Mouse (Mus musculus) spleen, postnatal 36 days (tissue): Measurements from ENCODE around the gene Ebf4.
A peak's percentile ranks its signal among the peaks of the same experiment; 100 is the strongest.

Experiments used
- DNase-seq, 2 experiments: peaks; one replicate each; pipeline ENCODE4 v3.0.0; 2022; ENCODE audit warnings: low spot score in 2 of 2, mixed read lengths in 1 of 2

Gene Ebf4

DNA sequence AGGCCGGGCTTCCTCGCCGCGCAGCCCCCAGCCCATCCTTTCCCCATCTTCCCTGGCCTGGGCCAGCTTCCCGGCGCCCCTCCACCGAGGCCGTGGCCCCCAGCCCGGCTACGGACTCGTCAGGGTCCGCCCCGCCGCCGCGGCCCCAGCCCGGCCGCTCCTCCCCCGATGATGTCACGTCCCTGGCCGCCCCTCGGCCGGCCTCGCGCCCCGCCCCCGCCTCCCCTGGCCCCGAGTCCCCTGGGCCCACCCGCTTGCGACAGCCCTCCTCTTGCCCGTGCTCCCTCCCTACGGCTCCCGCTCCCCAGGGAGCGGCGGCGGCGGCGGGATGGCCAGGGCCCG is at the start of gene Ebf4:
Ebf4 (plus strand) TSS at position 234 of the 342 bp plus-strand sequence.
- DNase-seq, result no peak

DNA sequence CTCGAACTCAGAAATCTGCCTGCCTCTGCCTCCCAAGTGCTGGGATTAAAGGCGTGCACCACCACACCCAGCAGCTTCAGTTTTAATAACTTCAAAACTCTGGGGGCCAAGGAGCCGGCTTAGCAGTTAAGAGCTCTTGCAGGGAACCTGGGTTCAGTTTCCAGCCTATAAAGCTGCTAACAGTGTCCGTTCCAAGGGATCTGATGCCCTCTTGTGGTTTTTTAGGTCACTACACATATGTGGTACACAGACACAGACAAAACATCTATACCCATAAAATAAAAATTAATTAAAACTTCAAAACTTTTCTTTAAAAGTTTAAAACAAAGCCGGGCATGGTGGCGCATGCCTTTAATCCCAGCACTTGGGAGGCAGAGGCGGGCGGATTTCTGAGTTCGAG is 48.1 kb upstream of the Ebf4 start:
- peak in 1 of 2 experiments; percentile 9 for DNase-seq

DNA sequence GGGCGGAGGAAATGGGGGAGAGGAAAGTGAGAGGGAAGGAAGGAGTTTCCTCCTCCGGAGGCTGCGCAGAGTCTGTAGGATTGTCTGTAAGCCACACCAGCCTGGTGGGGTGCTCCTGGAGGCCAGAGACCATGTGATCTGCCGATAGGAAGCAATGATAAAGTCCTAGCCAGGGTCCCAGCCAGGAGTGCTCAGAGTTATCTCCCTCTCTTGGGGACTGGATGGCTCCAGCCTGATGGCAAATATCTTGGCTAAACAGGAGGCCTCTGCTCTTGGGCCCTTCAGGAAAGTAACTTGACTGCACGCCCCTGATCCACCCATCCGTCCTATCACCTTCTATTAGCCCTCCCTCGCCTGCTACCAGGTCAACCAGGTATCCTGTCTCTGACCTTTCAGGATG is 46.7 kb upstream of the Ebf4 start:
- DNase-seq, result no peak

DNA sequence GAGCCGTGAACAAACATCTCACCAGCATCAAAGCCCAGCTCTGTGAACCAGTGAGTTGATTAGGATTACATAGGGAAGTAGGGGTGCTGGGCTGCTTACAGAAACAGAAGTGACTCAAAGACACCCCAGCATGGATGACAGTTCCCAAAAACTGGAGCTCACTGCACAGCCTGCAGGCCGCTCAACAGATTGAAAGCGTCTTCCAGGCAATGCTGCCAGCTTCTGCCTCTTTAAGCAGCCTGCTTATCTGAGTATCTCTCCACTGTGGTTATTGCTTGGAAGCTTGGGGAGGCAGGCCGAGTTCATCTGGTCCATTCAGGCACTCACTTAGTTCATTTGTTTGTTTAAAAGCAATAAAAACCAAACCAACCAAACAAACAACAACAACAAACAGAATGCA is 38.2 kb upstream of the Ebf4 start:
- no peak for DNase-seq

DNA sequence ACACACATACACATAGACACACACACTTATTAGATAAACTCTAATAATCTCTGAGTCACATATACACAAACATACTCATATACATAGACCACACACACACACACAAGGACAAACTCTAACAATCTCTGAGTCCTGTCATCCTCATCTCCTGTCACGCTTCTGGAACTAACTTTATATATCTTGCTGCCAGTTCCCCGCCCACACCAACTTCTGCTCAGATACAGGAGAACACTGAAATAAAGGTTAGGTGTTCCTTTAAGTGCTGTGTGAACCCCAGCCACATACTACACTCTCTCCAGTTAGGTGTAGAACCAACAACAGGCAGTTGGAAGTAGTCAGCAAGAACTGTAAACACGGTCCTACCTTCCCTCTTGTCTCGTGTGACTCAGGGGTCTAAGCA is 34.1 kb upstream of the Ebf4 start:
- no peak for DNase-seq

DNA sequence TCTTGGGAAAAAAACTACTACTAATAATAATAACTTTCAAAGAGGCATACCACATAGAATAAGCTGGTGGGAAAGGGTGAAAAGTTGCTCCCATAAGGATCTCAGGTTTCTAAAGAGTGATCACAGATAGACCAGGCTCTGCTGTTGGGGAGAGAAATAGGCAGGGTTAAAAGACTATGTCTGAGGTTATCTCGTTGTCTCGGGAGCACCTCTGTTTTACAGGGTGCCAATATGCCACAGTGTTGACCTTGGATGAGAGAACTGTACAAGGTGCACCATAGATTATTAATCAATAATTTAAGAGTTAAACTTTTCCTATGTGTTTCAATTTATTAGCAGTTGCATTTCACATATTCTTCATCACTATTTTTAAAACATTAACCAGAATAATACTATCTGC is 33.1 kb upstream of the Ebf4 start:
- no peak for DNase-seq

DNA sequence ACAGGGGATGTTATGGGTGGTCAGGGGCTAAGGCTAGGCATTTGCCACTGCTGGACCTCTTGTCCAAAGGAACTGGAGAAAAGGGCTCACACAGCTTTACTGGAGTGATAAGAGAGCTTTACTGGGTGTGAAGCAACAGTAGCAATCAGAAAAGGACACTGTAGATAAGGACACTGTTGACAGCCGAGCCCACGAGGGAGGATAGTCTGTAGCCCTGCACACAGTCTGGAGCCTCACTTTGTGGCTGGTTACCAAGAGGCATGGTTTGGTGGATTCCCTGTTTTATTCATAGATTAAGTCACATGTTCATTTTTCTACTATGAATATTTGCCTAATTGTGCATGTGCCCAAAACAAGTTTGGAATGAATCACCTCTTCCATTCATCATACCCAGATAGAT is 32.6 kb upstream of the Ebf4 start:
- DNase-seq, result no peak

DNA sequence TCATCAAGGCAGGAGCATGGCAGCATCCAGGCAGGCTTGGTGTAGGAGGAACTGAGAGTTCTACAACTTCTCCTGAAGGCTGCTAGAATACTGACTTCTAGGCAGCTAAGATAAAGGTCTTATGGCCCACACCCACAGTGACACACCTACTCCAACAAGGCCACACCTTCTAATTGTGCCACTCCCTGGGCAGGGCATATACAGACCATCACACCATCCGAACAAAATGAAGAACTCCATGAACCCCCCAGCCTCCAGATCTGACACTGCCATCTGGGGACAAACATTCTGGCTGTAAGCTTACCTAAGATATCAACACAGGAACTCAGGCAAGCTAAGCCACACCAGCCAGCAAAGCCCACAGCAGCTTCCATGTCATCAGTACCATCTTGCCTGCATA is 29.4 kb upstream of the Ebf4 start:
- DNase-seq, result peak in 1 of 2 experiments; percentile 24

DNA sequence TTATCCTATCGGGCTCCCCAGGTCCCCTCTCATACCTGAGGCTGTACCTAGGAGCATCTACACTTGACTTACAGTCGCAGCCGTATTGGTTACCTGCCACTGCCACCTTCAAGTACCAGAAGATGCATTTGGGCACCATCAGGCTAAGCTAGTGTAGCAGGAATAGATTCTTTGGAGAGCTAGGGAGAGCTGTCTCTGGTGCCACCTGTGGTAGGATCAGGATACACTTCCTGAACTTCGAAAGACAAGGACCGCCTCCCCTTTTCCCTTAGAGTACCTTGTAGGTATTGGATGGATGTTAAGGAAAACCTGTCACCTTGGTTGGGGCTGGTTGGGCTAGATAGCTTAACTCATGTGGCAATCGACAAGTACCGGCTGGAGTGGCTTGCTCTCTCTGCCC is 26.9 kb upstream of the Ebf4 start:
- no peak for DNase-seq

DNA sequence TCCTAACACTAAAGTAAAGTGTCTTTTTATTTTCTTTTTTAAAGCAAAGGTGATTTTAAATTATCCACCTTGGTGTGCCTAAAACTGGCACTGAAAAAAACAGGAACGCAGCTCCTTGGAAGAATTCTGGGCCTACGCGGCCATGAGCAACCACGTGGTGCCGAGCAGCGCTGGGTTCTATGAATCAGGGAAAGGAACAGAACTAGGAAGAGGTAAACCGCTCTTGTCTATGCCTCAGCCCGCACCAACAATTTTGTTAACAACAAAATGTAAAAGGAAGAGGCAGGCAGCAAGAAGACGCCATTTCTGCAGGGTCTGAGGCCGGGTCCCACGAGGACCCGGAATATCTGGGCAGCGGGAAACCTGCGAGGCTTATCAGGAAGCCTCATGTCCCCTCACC is 21.2 kb upstream of the Ebf4 start:
- no peak for DNase-seq

DNA sequence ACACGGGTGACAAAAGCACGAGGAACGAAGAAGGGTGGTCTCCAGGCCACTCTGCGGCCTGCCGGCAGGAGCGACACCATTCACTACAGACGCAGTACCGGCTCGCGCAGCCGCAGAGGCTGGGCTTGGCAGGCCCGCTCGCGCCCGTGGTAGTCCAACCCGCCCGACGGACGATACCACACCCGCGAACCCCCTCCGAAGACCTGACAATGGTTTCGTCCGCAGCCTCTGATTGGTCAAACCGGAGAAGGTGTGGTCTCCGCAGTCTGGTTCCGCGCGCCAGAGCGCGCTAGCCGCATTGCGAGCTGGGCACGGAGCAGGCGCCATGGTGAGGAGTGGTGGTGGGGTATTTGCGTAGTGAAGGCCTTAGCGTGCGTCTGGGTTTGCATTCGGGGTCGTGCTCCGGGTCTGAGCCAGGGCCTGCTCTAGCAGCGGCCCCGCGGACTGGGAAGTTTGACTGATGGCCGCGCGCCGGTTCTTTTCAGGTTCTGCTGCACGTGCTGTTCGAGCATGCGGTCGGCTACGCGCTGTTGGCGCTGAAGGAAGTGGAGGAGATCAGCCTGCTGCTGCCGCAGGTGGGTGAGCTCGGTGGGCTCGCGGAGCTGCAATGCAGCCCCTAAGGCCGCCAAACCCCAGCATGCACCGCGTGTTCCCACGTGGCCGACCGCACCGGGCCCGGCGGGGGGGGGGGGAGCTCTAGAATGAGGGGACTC is 20.7 kb upstream of the Ebf4 start, which contains the start of gene Nop56:
Nop56 (plus strand) TSS at position 282 of the 713 bp plus-strand sequence.
- DNase-seq, result peak; percentile 98 to 99

DNA sequence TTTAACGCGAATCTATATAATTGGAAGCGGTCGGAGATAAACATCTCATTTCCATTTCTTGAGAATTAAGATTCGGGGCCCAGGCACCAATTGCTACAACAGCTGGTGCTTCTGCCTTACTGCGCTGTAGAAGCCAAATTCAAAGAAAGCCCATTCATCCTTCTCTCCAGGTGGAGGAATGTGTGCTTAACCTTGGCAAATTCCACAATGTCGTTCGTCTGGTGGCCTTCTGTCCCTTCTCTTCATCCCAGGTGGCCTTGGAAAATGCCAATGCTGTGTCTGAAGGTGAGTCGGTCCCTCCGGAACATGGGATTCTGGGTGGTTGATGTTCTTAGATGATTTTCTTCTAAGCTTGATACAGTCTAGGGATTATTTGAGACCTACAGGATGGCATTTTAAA is 20.1 kb upstream of the Ebf4 start:
- no peak for DNase-seq

DNA sequence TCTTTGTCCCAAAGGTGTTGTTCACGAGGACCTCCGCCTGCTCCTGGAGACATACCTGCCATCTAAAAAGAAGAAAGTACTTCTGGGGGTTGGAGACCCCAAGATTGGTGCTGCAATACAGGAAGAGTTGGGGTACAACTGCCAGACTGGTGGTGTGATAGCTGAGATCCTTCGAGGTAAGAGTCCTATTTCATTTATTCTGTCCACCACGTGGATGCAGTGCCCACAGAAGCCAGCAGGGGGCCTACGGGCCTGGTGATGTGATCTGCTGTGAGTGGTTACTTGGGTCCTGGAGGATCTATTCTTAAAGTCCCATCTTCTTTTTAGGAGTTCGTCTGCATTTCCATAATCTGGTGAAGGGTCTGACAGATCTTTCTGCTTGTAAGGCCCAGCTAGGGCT is 19.3 kb upstream of the Ebf4 start:
- DNase-seq, result peak in 1 of 2 experiments; percentile 49

DNA sequence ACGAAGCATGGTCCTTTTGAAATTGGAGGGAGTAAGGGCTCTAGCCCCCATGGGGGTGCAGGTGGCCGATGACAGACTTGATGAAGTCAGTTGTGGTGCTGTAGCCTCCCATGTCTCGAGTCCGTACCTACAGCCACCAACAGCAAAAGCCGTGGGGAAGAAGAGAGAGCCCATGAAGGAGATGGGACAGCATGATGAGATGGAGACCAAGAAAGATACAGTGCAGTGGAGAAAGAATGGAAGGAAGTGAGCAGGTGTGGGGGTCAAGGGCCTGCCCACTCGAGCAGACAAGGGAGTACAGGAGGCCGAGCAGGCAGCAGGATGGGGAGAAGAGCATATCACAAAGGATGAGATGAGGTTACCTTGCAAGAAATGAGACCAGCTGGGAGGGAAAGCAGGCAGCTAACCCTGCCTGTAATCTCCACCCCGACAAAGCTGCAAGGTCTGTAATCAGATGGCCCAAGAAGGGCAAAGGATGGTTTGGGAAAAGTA is 15.3 kb upstream of the Ebf4 start:
- DNase-seq, result no peak

DNA sequence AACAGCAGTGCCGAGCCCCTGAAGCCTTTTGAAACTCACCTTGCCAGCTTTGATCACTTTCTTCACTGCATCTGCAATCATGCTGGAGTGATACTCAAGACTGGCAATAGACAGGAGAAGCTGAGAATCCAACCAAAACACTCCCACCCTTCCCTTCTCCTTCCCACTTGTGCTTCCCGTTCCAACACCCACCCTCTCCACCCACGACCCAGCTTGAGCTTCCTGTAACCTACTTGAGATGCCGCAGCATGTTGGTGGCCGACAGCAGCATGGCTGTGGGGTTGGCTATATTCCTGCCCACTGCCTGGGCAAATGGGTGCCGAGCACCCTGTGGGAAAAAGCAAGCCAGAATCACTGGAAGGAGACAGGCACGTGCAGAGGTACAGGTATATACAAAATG is 14.7 kb upstream of the Ebf4 start:
- no peak for DNase-seq

DNA sequence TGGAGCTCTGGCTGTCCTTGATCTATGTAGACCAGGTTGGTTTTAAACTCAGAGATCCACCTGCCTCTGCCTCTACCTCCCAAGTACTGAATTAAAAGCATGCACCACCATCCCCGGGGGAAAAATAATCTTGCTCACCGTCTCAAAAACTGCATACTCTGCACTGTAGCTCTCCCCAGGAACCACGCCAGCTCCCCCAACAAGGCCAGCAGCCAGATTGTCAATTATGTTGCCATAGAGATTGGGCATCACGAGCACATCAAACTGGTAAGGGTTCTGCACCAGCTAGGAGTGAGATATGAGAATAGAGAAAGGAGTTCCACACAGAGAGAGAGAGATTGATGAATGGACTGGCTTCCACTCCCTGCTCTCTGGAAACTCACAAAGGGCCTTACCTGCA is 14.2 kb upstream of the Ebf4 start:
- no peak for DNase-seq

DNA sequence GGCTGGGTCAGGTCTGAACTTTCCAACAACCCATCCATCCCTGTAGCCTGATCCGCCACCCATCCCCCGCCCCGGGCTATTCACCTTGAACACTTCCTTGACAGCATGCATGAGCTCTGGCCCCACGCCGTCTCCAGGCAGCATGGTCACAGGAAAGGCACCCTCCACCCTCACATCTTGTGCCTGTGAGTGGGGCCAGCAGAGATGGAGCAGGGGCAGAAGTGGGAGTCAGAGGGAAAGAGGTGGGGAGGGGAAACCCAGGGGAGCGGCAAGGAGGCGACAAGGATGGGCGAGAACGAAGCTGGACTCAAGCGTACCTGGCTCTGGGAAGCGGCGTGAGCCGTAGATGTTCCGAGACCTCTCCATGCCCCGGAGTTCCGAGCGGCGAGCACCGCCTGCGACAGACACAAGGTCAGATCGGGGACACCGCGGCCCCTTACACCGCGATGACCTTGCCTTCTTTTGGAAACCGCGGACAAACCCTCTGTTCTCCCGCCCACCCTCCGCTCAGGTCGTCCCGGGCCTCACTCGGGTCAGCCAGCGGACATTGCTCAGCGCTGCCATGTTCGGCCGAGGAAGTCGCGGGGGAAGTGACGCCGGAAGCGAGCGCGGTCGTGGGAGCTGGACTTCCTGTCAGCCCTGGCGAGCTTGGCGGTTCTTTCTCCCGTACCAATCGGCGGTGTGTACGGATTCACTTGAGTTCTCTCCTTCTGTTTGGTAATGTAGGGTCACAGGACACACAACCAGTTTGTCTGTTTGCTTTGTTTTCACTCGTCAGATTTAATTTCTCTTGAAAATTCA is 10.9 kb upstream of the Ebf4 start, which contains the start of gene Idh3b:
Idh3b (minus strand) TSS at position 694 of the 801 bp plus-strand sequence.
- DNase-seq, result peak; percentile 85 to 86

DNA sequence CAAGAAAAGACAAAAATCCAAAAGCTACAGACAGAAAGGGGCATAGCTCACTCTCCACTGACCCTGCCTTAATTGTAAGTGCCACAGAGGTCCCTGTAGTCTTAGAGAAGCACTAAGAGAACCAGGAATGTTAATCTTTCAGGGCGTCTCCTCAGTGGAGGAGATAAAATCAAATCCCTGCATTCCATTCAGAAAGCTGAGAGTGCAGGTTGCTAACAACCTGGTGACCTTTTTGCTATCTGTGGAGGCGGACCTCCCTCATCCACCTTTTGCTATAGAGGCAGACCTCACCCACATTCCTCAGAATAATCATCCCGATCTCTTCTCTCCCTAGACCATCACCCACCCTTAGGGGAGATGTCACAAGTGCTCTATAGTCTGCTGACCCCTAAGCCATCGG is 5.9 kb upstream of the Ebf4 start:
- DNase-seq, result no peak

DNA sequence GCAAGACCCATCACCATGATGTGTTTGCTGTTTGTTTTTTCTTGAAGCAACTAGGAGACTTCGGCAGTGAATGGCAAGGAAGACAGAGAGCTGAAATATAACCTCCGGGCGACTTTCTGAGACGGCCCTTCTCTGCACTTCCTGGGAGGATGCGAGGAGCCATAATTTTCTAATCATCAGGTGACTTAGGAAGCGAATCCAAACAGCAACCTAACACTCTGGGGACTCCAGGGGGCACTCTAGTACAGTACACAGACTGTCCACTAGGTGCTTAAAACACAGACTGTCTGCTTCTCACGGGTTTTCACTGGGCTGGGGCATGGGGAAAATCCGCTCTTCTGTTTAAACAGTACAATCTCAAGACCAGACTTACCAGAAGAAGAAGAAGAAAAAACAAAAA is 3.5 kb upstream of the Ebf4 start:
- peak; percentile 29 to 40 for DNase-seq

DNA sequence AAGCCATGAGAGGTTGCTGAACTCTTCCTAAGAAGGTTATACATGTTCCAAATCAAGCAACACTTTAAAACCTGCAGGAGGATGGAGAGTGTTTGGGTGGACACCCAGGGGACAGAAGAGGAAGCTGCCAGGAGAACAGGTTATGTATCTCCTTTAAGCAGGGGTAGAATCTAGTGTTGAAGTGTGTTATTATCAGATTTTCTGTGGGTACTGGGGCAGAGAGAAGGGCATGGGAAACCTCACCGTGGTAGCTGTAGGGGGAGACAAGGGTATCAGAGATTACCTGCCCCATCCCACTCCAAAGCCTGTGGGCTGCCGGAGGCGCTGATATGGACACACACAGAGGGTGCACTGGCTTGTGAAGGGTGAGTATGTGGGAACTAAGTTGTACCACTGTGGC is 2.0 kb upstream of the Ebf4 start:
- DNase-seq, result no peak

DNA sequence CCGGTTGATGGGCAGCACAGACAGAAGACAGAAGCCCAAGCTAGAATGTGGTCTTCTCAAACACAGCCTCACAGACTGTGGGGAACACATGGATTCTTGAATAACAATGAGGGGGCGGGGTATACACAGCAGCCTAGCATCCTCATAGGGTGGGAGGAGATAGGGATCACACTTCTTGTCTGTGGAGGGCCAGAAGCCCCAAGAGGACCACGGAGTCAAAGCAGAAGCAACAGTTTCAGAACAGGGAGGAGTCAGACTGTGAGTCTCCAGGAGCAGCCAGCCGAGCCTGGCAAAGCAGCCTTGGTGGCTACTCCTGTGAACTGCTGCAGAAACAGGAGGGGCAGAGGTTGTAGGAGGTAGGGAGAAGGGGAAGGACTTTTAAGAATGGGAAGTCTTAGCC is 1.5 kb upstream of the Ebf4 start:
- DNase-seq, result no peak

DNA sequence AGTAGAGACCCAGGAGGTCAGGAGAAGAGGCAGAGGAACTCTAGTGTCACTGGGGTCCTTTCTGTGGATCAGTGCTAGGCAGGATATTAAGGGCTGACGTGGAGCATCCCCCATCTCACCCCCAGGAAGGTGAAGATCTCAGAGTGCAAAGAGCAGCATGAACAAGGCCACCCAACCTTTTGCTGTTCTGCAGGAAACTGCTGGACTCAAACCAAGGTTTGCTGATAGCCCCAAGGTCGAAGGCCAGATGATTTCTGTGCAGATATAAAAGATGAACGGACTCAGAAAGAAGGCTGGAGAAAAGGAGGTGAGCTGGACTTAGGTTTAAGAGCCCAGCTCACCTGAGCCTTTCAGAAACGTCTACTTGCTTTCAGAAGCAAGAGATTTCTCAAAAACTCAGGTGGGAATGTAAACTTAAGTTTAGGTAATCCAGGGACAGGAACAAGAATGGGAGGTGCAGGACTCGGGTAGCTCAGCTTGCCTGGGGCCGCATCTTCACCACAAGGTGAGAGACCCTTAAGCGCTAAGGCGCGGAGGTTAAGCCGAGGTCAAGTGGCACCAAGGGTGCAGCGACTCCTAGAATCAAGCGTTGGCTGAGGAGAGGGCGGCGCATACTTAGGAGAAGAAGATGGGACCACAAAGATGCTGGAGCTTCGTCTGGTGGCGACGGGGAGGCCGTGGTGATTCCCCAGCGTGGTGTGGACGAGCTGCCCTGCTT is 592 bp upstream of the Ebf4 start:
- DNase-seq, result no peak
